Mouse (Mus musculus): Measurements from ENCODE around the gene Gpr6.

Gene Gpr6

DNA sequence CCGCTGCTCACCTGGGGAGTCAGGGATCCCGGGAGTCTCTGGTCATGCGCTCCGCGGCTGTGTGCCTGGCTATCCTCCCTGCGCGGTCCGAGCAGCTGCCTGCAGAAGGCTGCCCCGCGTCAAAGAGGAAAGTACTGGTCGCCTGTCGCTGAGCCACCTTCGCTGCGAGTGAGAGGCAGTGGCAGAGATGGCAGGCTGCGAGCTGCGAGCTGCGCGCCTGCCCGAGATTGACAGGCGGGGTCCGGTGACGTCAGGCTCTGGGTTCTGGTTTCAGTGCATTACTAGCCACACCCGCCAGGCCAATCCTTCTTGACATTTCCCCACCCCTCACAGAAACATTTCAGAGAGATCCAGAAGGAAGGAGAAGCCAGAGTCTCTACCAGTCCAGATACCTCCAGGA, at the start of gene Gpr6:
Gene Gpr6 (minus strand): TSS at position 170 of the 400 bp plus-strand sequence.
- DNase-seq (ENCODE audit: low spot score), result peak; percentile 30

DNA sequence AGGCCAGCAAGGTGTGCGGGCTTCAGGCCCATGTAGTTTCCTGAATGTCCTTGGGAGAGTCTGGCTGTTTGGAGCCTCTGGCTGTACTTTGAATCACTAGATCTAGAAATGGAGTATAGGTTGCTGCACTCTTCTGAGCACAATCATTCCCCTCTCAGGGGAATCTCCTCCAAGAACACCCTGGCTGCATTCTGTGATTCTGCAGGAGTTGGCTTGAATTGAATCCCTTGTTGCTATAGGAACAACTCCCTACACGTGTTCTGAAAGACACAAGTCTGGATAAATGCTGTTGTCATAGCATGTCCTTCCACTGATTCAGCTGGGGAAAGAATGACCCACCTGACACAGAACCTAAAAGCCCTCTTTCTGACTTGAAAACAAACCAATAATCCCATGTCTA, 28.0 kb upstream of the Gpr6 start:
- no peak for DNase-seq (ENCODE audit: low spot score)

DNA sequence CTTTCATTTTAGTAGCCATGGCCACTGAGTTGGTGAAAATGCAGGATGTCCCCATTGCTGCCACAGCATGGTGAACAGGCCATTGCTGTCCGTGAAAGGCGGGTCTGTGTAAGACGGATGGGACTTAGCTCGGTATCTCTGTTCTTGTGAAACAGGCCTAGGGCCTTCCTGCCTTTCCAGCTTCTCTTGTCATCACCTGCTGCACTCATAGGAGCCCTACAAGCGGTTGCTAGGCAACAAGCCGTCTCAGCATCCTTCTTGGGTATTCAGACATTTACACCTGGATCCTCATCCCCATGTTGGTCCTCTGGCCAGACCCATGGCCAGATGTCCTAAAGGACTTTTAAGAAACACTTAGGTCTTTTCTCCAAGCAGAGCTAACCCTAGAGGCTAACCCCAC, 26.1 kb upstream of the Gpr6 start:
- no peak for DNase-seq (ENCODE audit: low spot score)

DNA sequence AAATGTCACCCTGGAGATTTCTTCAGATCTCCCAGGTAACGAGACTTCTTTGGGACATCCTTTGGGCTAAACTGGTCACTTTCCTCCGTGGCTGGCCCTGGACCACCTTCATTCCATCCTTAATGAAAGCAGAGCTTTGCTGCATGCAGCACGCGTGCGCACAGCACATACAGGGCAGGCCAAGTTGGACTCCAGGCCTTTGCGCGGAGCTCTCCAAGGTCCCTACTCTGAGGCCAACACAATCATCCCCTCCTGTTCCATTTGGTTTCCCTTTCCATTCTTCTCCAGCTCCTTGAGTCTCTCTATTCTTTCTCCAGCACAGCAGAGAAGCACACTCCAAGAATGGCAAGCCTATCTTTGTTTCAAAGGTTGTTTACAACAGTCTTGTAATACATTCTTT, 16.8 kb upstream of the Gpr6 start:
- DNase-seq (ENCODE audit: low spot score), result no peak

DNA sequence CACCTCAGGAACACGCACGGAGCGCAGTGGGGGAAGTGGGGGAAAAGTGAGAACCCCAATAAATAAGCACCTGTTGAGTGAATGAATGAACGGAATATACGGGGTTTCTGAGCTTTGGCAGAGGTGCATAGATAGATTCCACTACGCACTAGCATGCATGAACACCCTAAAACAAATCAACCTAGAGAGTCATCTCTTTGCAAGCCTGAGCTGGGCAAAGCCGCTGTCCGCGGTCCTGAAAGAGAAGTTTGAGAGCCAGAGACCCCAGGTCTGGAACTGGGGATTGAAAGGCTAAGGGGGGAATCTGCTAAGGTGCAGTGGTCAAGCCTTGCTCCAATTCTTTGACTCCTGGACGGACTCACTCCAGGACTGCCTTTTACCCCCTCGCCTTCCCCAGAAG, 389 bp downstream of the Gpr6 start:
- no peak for DNase-seq (ENCODE audit: low spot score)

DNA sequence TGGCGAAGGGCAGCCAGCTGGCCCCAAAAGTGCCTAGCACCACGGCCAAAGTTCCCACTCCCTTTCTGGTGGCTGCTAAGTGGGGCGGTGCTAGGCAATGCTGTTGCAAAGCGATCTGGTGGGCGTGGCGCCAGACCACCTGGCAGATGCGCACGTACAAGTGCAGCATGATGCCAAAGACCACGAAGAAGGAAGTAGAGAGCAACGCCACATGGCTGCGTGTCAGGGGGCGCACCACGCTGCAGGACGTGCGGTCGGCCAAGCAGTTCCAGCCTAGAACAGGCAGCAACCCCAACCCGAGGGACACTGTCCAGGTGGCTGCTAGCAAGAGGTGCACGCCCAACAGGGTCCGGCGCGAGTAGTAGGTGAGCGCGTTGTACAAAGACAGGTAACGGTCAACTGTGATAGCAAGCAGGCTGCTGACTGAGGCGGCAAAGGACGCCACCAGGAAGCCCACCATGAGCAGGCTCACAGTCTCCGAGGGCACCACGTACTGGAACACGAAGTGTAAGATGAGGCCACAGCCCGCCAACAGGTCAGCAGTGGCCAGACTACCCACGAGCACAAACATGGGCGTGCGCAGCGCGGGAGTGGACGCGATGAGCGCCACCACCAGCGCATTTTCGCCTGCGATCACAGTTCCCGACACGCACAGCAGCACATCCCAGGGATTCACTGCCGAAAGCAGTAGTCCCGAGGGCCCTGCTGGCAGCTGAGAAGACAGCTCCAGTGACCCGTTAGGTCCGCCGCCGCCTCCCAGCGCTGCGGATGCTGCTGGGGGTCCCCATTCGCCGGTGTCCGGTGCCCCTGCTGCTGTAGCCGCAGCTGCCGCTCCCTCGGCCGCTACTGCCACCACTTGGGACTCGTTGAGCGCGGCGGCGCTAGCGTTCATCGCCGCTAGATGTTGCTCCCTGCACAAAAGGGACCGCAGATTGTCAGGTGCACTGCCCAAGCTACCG, 1.1 kb downstream of the Gpr6 start:
- DNase-seq (ENCODE audit: low spot score), result peak; percentile 37

DNA sequence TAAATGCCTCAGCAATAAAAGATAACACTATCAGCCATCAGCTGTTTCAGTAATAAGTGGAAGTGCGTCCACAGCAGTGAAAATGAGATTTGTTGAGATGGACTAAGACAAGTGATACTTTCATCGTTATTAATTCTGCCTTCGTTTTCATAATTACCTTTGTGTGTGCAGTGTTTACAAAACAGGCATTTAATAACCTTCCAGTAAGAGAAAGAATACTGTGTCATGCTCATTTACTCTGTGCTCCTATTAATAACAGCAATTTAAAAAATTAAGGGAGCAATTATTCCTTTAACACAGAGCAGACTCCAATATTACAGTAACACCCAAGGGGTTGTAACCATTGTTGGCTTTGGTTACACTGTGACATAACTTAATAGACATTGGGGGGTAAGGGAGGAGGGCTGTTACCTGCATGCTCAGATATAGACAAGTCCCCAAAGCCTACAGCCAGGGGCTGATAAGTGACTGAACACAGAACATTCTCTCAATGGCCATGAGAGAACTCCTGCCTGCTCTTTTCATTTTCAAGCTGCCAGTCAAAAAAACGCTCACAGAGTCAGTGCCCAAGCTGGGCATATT, 11.7 kb downstream of the Gpr6 start:
- no peak for DNase-seq (ENCODE audit: low spot score)

DNA sequence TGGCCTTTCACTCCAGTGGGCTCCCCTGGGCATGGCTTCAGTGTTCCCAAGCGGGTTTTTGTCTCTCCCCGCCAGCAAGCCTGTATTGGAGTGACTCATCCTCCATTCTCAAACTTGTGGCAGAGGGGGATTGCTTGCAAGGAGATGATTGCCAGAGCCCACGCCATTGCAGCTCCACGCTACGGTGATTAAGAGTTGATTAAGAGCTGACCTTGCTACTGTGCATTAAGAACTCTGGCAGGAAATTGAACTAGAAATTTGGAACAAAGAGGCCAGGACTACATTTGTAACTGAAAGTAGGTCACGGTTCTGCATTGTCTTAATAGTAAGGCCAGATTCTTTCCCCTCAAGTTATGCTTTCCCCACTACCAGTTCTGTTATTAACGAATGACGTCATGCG, 16.5 kb downstream of the Gpr6 start:
- DNase-seq (ENCODE audit: low spot score), result no peak

DNA sequence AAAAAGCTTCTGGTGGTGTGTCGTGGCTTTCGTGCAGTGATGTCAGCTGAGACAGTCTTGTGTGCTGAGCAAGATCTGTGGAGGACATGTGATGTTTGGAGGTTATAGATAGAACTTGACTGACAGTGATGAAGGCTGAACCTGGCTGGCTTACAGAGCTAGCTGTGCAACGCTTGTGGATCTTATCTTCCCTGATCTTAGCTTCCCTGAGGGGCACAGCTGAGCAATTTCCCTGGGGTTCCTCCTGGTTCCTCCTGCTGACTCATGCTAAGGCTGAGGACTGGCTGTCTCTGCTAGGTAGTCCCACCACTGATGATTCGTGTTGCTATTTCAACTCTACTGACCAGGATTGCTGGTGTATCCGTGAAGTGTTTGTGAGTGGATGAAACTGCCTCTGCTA, 18.1 kb downstream of the Gpr6 start:
- DNase-seq (ENCODE audit: low spot score), result no peak

DNA sequence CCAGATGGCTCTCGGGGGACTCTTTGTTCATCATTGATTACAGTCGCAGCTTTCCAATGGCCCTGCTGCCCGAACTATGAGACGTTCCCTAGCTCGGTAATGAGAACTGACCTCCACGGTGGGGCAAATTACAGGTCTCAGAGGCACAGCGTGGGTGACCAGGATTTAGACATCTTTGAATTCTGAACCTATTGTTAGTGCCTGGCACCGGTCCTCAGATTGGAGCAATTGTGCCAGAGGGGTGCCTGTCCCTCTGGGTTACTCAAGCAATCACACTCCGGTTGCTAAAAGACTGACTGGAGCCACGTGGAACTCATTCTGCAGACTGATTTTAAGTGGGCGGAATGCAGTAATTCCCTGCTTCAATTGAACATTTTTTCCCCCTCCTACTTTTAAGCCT, 29.8 kb downstream of the Gpr6 start:
- no peak for DNase-seq (ENCODE audit: low spot score)

DNA sequence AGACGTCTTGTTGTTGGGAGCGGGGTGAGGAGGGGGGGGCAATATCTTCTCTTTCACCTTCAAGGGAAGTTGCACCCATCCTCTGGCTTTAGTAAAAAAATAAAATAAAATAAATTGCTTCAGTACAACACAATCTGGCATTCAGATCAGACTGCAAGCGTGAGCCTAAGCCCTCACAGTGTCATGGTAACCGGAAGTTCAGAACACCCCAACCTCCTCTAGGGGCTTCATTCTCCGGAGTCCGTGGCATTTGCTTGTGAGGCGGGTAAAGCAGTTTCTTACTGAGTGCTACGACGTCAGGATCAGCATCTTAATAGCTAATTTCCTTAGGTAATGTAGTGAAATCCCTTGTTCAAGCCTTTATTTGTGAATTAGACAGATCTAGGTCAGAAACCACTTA, 30.6 kb downstream of the Gpr6 start:
- no peak for DNase-seq (ENCODE audit: low spot score)

DNA sequence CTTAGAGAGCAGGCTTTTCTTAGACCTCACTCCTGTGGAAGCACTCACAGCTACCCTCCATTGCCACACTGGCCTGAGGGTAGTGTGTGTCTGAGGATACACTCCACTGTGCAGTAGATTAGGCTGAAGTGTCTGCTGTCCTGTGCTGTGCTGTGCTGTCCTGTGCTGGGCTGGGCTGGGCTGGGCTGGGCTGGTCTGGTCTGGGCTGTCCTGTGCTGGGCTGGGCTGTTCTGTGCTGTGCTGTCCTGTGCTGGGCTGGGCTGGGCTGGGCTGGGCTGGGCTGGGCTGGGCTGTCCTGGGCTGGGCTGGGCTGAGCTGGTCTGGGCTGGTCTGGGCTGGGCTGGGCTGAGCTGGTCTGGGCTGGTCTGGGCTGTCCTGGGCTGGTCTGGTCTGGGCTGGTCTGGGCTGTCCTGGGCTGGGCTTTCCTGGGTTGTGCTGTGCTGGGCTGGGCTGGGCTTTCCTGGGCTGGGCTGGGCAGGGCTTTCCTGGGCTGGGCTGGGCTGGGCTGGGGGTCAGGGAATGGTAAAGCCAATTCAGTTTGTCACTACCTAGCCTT, 31.5 kb downstream of the Gpr6 start:
- no peak for DNase-seq (ENCODE audit: low spot score)

DNA sequence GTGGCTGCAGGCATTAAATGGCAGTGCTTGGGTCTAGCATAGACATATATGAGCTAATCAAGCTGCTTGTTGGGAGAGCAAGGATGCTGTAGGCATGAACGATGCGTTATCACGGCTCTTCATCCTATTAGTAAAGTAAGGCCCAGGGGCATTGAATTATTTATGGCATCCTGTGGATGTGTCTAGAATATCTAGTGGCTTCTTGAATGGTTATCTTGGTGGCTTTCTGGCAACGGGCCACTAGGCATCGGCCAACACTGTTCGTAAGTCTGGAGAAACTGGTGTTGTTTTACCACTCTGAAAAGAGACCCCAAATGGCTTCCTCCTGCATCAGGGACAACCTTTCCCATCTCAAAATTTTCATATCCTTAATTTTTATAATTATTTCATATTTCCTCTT, 33.6 kb downstream of the Gpr6 start:
- no peak for DNase-seq (ENCODE audit: low spot score)

DNA sequence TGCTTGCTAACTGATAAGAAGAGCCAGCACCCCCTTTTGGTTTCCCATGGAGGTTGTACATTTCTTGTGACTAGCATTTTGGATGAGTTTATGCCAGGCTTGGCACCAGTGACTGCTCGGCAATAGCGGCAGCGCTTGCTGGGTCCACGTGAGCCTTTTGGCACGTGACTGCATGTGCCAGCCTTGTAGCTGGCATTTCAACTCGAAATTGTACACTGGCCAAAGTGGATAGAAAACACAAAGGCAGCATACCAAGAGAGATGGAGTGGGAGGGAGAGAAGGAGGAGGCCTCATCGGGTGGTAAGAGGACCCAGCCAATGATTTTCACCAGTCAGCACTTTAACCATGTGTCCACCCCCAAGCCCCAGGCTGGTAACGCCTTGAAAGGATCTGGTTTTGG, 34.4 kb downstream of the Gpr6 start:
- DNase-seq (ENCODE audit: low spot score), result peak; percentile 65

DNA sequence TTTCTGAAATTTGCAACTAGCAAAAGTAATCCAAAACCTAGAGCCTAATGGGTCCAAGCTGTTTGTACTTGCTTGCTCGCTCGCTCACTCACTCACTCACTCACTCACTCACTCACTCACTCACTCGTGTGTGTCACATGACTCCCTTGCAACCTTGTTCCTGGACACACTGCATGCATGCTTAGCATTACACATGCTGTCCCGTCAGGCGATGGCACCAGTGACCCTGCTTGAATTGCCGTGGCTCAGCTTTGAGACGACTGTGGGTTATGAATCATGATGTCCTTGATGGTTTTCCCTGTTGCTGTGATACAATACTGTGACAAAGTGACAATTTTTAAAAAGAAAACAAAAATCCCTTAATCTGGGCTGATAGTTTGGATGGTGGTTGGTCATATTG, 39.3 kb downstream of the Gpr6 start:
- DNase-seq (ENCODE audit: low spot score), result no peak

DNA sequence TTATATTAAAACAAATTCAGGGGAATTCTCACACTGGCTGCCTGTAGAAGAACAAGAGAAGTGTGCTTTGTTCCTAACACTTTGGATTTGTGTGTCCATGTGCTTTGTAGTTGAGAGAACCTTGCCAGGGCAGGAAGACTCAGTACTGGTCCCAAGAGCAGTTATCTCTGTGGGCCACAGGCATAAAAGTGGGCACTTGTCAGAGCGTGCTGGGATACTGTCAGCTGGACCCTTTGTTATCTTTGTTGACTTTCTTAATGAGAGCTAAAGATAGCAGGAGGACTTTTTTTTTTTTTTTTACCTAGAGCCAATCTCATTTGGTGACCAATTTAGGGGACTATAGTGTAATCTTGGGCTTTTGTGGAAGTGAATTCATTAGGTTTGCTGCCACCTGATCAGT, 47.2 kb downstream of the Gpr6 start:
- DNase-seq (ENCODE audit: low spot score), result no peak

DNA sequence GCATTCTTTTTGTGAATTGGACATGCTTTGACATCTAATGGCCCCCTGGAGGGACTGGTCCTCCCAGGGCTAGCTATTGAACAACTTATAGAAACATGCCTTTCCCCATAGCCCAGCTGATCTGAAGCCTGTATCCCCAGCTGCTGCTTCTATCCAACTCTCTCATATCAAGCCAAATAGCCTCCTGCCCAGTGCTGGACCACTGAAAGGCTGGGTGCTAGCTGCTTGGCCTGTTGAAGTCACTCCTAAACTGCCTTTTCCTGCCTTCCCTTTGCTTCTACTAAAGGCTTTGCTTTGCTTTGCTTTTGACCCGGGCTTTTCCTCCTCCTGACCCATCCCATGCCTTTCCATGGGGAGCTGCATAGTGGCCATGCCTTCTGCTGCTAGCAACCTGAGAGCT, 47.7 kb downstream of the Gpr6 start:
- DNase-seq (ENCODE audit: low spot score), result no peak

DNA sequence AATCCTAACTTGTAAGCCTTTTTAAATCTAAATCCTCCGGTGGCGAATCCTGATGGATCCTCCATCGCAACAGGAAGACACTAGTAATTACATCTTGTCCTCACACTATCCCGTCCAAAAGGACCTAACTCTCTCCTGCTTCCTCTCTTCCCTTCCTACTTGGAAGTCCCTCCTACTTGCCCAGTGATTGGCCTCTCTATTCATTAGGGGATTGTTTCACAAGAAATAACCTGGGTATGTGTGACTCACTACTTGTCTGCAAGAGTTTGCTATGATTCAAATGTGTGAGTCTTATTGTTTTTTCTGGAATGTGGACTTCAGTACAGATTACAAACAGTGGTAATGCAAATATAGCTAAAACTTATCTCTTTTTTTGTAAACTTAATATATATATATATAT, 49.9 kb downstream of the Gpr6 start:
- no peak for DNase-seq (ENCODE audit: low spot score)
